Mouse (Mus musculus) spleen, postnatal 14 days (tissue): ENCODE measurements around the gene Igf2bp2.

Experiments used
- DNase-seq, 2 experiments: peaks; one replicate each; pipeline ENCODE4 v3.0.0; 2021 to 2022; ENCODE audit warnings: low spot score in 2 of 2

Gene Igf2bp2

GRCm38 (mm10) chr16:22149076-22149475 is 14.0 kb downstream of the Igf2bp2 start:
- DNase-seq = no peak

- no peak for DNase-seq
These were observed 16.0 kb downstream of the Igf2bp2 start for GRCm38 (mm10) chr16:22147131-22147530.

GRCm38 (mm10) chr16:22146071-22146470 is 17.0 kb downstream of the Igf2bp2 start:
- DNase-seq = no peak

- no peak for DNase-seq
These were observed 18.6 kb downstream of the Igf2bp2 start for GRCm38 (mm10) chr16:22144490-22144889.

- no peak for DNase-seq
These were observed 22.2 kb downstream of the Igf2bp2 start for GRCm38 (mm10) chr16:22140861-22141260.

- DNase-seq = no peak
These were observed 23.3 kb downstream of the Igf2bp2 start for GRCm38 (mm10) chr16:22139821-22140220.

GRCm38 (mm10) chr16:22136198-22136597 is 26.9 kb downstream of the Igf2bp2 start:
- DNase-seq = no peak

- no peak for DNase-seq
These were observed 31.8 kb downstream of the Igf2bp2 start for GRCm38 (mm10) chr16:22131321-22131720.

- DNase-seq = no peak
These were observed 33.6 kb downstream of the Igf2bp2 start for GRCm38 (mm10) chr16:22129511-22129910.

- DNase-seq = no peak
These were observed 34.5 kb downstream of the Igf2bp2 start for GRCm38 (mm10) chr16:22128595-22128994.

GRCm38 (mm10) chr16:22127806-22128205 is 35.3 kb downstream of the Igf2bp2 start:
- DNase-seq = no peak

- DNase-seq = no peak
These were observed 36.2 kb downstream of the Igf2bp2 start for GRCm38 (mm10) chr16:22126936-22127335.

GRCm38 (mm10) chr16:22124325-22124918 is 38.7 kb downstream of the Igf2bp2 start:
- DNase-seq = no peak

GRCm38 (mm10) chr16:22123658-22124057 is 39.4 kb downstream of the Igf2bp2 start:
- peak; percentile 13 to 47 for DNase-seq

GRCm38 (mm10) chr16:22121109-22121508 is 42.0 kb downstream of the Igf2bp2 start:
- no peak for DNase-seq

GRCm38 (mm10) chr16:22119524-22119923 is 43.6 kb downstream of the Igf2bp2 start:
- peak in 1 of 2 experiments; percentile 7 for DNase-seq

- no peak for DNase-seq
These were observed 44.2 kb downstream of the Igf2bp2 start for GRCm38 (mm10) chr16:22118716-22119501.

GRCm38 (mm10) chr16:22118151-22118550 is 44.9 kb downstream of the Igf2bp2 start:
- DNase-seq = no peak

- no peak for DNase-seq
These were observed 46.4 kb downstream of the Igf2bp2 start for GRCm38 (mm10) chr16:22116748-22117147.

GRCm38 (mm10) chr16:22116058-22116457 is 47.0 kb downstream of the Igf2bp2 start:
- DNase-seq = no peak

- no peak for DNase-seq
These were observed 53.1 kb downstream of the Igf2bp2 start for GRCm38 (mm10) chr16:22110036-22110435.

GRCm38 (mm10) chr16:22109159-22109558 is 53.9 kb downstream of the Igf2bp2 start:
- no peak for DNase-seq

- no peak for DNase-seq
These were observed 55.1 kb downstream of the Igf2bp2 start for GRCm38 (mm10) chr16:22107897-22108516.
